Mouse (Mus musculus) Patski (cell line): ENCODE data around the gene Cd2bp2. TPM values are rescaled to one million over a fixed set of nuclear protein-coding genes. Genes with fewer than 3 reads are reported as not detected.

ENCODE experiments used
- ATAC-seq: fragments of 100-300 bp; one replicate; pipeline ENCODE4 v1.8.0; 2021
- CTCF ChIA-PET: fragments of 350-600 bp; sonication (Branson Sonifier 250); formaldehyde crosslinking; loops from one replicate; lab custom pipeline; 2022; ENCODE audit warnings: inconsistent platforms; lab: Charles Lee
- POLR2A ChIA-PET: fragments of 350-600 bp; sonication (Branson Sonifier 250); formaldehyde crosslinking; loops from one replicate; lab custom pipeline; 2022; ENCODE audit warnings: antibody characterized with exemption, inconsistent platforms; lab: Charles Lee
- DNase-seq: peaks from one replicate; pipeline ENCODE4 v3.0.0-alpha.2; 2011; ENCODE audit warnings: low read depth, low spot score
- H3K27me3 ChIP-seq: fragments of 371-371 bp; one replicate; pipeline ENCODE4 v1.5.1; 2021
- CTCF ChIP-seq: fragments of 100-300 bp; IDR thresholded peaks from one replicate; pipeline ENCODE4 v1.5.1; 2021
- in situ Hi-C: fragments of 300-500 bp; cut with MboI; formaldehyde crosslinking; loops from 3 replicates; pipeline ENCODE4 v1.11.1; 2018; ENCODE audit warnings: low pct_unique_long_range_greater_than_20kb, mixed read lengths
- polyA plus RNA-seq: library from polyadenylated mRNA; unstranded; gene quantifications from one replicate; pipeline ENCODE4 v1.2.3, GENCODE M21; 2021

The Cd2bp2 gene
- polyA plus RNA-seq, 1 experiment from 2014 or later, result 66.6 TPM

DNA sequence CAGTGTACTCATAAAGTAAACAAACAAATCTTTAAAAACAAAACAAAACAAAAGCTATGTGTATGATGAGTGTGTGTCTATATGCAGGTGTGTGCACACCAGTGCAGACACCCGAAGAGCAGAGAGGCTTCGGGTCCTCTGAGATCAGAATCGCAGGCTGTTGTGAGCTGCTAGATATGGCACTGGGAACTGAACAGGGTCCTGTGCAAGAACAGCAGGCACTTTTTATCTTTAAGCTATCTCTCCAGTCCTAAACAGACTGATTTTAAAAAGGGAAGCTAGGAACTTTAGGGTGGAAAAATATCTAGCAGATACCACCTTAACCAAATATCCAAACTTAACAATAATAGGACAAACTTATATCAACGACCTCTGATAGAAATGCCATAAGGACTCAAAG lies 53.2 kb downstream of the Cd2bp2 start:
- CTCF ChIA-PET, result interaction anchor here (2.5 kb wide), 1 partner anchor 12 kb away, joined by 6 read pairs; no protein-coding TSS in a partner anchor
- POLR2A ChIA-PET, result interaction anchor here (0.6 kb wide), 1 partner anchor 31 kb away, joined by 3 read pairs; no protein-coding TSS in a partner anchor
- no peak for DNase-seq
- in situ Hi-C loops, result no loop called here
- TF ChIP-seq CTCF, result no peak
- no peak for ATAC-seq
- H3K27me3 ChIP-seq, result no peaks in the 10 kb centered on the region

DNA sequence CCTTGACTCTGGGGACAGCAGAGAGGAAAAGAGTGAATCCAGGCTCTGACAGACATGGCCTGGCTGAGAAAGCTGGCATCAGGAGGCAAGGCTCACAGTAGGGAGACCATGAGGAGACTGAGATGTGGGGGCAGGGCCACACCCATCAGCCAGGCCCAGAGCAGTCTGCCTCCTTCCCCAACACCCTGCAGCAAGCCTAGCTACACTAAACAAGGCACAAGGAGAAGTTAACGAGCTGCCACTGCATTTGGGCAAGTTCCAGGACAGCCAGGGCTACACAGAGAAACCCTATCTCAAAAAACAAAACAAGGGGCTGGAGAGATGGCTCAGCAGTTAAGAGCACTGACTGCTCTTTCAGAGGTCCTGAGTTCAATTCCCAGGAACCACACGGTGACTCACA lies 53.6 kb downstream of the Cd2bp2 start:
- ChIA-PET POLR2A (interaction anchor here (0.6 kb wide), 1 partner anchor 31 kb away, joined by 3 read pairs; no protein-coding TSS in a partner anchor), CTCF (interaction anchor here (2.5 kb wide), 1 partner anchor 12 kb away, joined by 6 read pairs; no protein-coding TSS in a partner anchor)
- H3K27me3 ChIP-seq, result no peaks in the 10 kb centered on the region
- ATAC-seq (no peak), DNase-seq (no peak)
- in situ Hi-C loops, result no loop called here
- no peak for TF ChIP-seq CTCF

Other genes with a start within 250 kb of the Cd2bp2 start
- not detected for gene Asphd1, start 246.5 kb downstream of the Cd2bp2 start, polyA plus RNA-seq
- gene Sez6l2, start 245.5 kb downstream of the Cd2bp2 start, polyA plus RNA-seq, result 0.08 TPM
- gene Cdipt, start 220.1 kb downstream of the Cd2bp2 start, polyA plus RNA-seq, result 143 TPM
- 1.3 TPM for gene Cdiptos, start 220.0 kb downstream of the Cd2bp2 start, polyA plus RNA-seq
- gene Mvp, start 181.4 kb downstream of the Cd2bp2 start, polyA plus RNA-seq, result 104 TPM
- gene Pagr1b, start 179.6 kb downstream of the Cd2bp2 start, polyA plus RNA-seq, result 0.33 TPM
- 17.5 TPM for gene Pagr1a, start 178.7 kb downstream of the Cd2bp2 start, polyA plus RNA-seq
- 39.5 TPM for gene Gm42742, start 175.0 kb downstream of the Cd2bp2 start, polyA plus RNA-seq
- 0.36 TPM for gene Prrt2, start 174.8 kb downstream of the Cd2bp2 start, polyA plus RNA-seq
- 139 TPM for gene Maz, start 169.0 kb downstream of the Cd2bp2 start, polyA plus RNA-seq
- gene Kif22, start 153.6 kb downstream of the Cd2bp2 start, polyA plus RNA-seq, result 47.3 TPM
- not detected for gene Zg16, start 108.7 kb downstream of the Cd2bp2 start, polyA plus RNA-seq
- 0.71 TPM for gene AI467606, start 104.7 kb downstream of the Cd2bp2 start, polyA plus RNA-seq
- not detected for gene Qprt, start 73.8 kb downstream of the Cd2bp2 start, polyA plus RNA-seq
- 0.21 TPM for gene Spn, start 58.2 kb downstream of the Cd2bp2 start, polyA plus RNA-seq
- 51.7 TPM for gene Tbc1d10b, start 12.4 kb upstream of the Cd2bp2 start, polyA plus RNA-seq
- gene Mylpf, start 12.8 kb upstream of the Cd2bp2 start, polyA plus RNA-seq, result 6.9 TPM
- gene Zfp553, start 37.0 kb upstream of the Cd2bp2 start, polyA plus RNA-seq, result 17.7 TPM
- gene Sept1, start 37.1 kb upstream of the Cd2bp2 start, polyA plus RNA-seq, result 2.1 TPM
- gene Zfp771, start 48.2 kb upstream of the Cd2bp2 start, polyA plus RNA-seq, result 45.1 TPM
- gene Dctpp1, start 64.7 kb upstream of the Cd2bp2 start, polyA plus RNA-seq, result 30.0 TPM
- 89.8 TPM for gene Sephs2, start 78.0 kb upstream of the Cd2bp2 start, polyA plus RNA-seq
- 0.30 TPM for gene Itgal, start 100.2 kb upstream of the Cd2bp2 start, polyA plus RNA-seq
- gene Zfp768, start 149.5 kb upstream of the Cd2bp2 start, polyA plus RNA-seq, result 30.3 TPM
- gene Zfp747, start 180.0 kb upstream of the Cd2bp2 start, polyA plus RNA-seq, result 4.9 TPM
- gene 9130019O22Rik, start 191.1 kb upstream of the Cd2bp2 start, polyA plus RNA-seq, result 4.9 TPM
- gene E430018J23Rik, start 197.6 kb upstream of the Cd2bp2 start, polyA plus RNA-seq, result 10.0 TPM
- 2.9 TPM for gene Zfp764, start 210.8 kb upstream of the Cd2bp2 start, polyA plus RNA-seq
- 20.6 TPM for gene Zfp688, start 226.0 kb upstream of the Cd2bp2 start, polyA plus RNA-seq